Mouse (Mus musculus): ENCODE data around the gene Plekhm2.

Gene Plekhm2

DNA sequence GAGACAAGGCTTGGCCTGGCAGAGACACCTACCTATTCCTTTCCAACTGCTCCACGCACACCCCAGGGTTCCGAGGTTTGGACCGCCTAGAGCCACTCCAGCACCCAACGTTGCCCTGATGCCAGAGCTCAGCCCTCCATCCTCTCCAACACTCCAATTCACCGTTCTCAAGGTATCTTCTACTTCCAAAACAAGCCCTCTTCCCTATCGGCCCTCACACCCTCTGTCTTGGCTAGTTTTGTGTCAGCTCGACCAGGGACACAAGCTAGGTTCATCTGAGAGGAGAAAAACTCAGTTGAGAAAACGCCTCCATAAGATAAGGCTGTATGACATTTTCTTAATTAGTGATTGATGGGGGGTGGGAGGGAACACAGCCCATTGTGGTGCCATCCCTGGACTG lies at the start of gene Plekhm2:
Plekhm2 (minus strand) TSS at position 101 of the 400 bp plus-strand sequence.
- WGBS = 49% methylated on average over 8 of the region's 8 CpGs

- 87% methylated on average over 5 of the region's 5 CpGs for WGBS
Observed at GRCm38 (mm10) chr4:141713598-141714142, 49.0 kb upstream of the Plekhm2 start.

GRCm38 (mm10) chr4:141711250-141711649 lies 46.6 kb upstream of the Plekhm2 start:
- WGBS = 77% methylated on average over 1 of the region's 1 CpGs

GRCm38 (mm10) chr4:141708971-141709370 lies 44.3 kb upstream of the Plekhm2 start:
- WGBS = 77% methylated on average over 2 of the region's 2 CpGs

GRCm38 (mm10) chr4:141708005-141708404 lies 43.3 kb upstream of the Plekhm2 start:
- 87% methylated on average over 7 of the region's 7 CpGs for WGBS

GRCm38 (mm10) chr4:141705331-141705730 lies 40.6 kb upstream of the Plekhm2 start:
- 44% methylated on average over 4 of the region's 4 CpGs for WGBS

DNA sequence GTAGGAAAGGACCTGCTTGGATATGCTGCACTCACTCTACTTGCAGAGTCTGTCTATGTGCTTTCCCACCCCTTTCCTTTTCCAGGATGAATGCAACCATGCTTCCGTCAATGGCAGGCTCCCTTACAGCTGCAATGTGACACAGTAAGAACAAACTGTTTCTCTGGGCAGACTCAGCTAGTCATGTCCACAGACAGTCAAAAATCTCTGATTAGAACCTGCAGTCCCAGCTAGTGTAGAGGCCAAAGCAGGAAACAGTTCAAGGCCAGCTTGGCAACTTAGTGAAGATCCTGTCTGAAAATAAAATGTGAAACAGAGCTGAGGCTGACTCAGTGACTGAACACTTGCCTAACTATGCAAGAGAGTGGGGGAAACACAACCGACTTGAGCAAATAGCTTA lies 39.9 kb upstream of the Plekhm2 start:
- WGBS = 56% methylated on average over 2 of the region's 2 CpGs

DNA sequence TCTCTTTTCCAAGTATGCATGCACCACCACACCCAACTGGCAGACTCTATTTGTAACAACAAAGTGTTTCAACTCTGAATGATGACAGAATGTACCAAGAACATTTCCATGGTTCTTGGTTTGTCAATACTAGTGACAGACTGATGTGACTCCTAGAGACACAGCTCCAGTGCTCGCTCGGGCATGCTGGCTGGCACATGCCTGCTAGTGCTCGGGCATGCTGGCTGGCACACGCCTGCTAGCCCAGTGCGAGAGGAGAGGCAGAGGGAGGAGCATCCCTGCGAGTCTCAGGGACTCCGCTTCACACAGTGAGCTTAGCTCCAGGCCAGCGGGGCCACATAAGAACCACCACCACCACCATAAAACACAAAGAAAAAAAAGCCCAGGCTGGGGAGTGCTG lies 30.0 kb upstream of the Plekhm2 start:
- WGBS = 73% methylated on average over 8 of the region's 8 CpGs

- 93% methylated on average over 8 of the region's 8 CpGs for WGBS
Observed at GRCm38 (mm10) chr4:141688505-141688904, 23.8 kb upstream of the Plekhm2 start.

DNA sequence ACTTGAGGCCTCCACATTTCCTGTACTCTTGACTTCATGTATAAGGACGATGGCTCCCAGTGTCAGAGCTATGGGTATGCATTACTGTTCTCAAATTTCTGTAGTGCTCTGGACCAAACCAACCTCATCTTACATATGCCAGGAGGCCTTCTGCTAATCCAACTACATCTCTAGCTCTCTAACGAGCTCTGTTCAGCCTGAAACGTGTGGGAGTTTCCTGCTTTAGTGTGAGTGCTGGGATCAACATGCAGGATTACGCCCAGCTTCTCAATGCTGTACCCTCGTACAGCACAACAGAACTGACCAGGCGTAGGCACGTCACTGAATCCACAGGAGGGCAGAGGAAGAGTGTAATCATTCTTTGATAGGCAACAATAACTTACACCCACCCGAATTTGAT lies 21.8 kb upstream of the Plekhm2 start:
- 48% methylated on average over 8 of the region's 8 CpGs for WGBS

DNA sequence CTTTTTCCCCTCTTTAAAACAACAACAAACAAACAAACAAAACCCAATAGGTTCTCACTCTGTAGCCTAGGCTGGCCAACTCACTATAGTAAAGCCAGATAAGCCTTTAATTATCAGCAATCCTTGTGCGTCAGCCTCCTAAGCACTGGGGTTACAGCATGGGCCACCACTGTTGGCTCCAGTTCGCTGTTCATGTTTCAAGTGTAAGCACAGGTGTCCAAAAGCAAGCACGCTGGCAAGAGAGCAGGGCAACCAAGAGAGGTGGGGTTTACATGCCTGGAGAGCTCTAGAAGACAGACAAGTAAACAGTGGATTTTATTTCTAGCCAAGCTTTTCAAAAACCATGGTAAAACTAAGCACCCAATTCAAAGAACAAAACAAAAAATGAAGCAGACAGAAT lies 21.4 kb upstream of the Plekhm2 start:
- WGBS = 86% methylated on average over 3 of the region's 3 CpGs

- WGBS = 95% methylated on average over 6 of the region's 6 CpGs
Observed at GRCm38 (mm10) chr4:141685499-141685898, 20.8 kb upstream of the Plekhm2 start, which contains the start of gene Rsc1a1. Gene Rsc1a1, minus strand, starts transcription at chr4:141685599.

DNA sequence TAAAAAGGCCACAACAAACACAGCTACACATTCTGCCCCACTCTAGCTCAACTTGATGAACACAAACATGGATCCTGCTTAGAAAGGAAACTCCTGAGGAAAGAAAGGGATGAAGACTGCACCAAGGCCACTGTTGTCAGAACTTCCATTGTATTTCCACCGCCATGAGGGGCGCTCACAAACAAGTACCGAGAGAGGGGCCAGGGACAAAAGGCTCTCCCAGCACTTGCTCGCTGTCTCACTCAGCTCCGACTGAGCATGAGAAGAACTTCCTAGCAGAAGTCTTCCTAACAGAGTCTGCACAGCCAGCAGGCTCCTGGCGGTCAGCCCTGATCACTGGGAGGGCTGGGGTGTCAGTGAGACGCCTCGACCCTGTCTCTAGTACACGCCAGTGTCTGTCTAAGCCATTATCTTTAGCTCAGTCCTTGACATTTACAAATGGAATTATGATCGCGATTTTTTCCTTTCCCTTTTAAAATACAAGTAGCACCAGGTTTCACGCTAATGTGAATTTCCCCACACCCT lies 18.1 kb upstream of the Plekhm2 start:
- WGBS = 66% methylated on average over 12 of the region's 12 CpGs

- 54% methylated on average over 7 of the region's 7 CpGs for WGBS
Observed at GRCm38 (mm10) chr4:141681767-141682166, 17.1 kb upstream of the Plekhm2 start.

- WGBS = 78% methylated on average over 12 of the region's 12 CpGs
Observed at GRCm38 (mm10) chr4:141680892-141681291, 16.2 kb upstream of the Plekhm2 start.

GRCm38 (mm10) chr4:141679016-141679415 lies 14.3 kb upstream of the Plekhm2 start:
- 89% methylated on average over 2 of the region's 2 CpGs for WGBS

- WGBS = 80% methylated on average over 5 of the region's 5 CpGs
Observed at GRCm38 (mm10) chr4:141676462-141676979, 11.8 kb upstream of the Plekhm2 start.

GRCm38 (mm10) chr4:141672325-141672724 lies 7.6 kb upstream of the Plekhm2 start:
- WGBS = 83% methylated on average over 13 of the region's 13 CpGs

- 55% methylated on average over 4 of the region's 4 CpGs for WGBS
Observed at GRCm38 (mm10) chr4:141671389-141671788, 6.7 kb upstream of the Plekhm2 start.

DNA sequence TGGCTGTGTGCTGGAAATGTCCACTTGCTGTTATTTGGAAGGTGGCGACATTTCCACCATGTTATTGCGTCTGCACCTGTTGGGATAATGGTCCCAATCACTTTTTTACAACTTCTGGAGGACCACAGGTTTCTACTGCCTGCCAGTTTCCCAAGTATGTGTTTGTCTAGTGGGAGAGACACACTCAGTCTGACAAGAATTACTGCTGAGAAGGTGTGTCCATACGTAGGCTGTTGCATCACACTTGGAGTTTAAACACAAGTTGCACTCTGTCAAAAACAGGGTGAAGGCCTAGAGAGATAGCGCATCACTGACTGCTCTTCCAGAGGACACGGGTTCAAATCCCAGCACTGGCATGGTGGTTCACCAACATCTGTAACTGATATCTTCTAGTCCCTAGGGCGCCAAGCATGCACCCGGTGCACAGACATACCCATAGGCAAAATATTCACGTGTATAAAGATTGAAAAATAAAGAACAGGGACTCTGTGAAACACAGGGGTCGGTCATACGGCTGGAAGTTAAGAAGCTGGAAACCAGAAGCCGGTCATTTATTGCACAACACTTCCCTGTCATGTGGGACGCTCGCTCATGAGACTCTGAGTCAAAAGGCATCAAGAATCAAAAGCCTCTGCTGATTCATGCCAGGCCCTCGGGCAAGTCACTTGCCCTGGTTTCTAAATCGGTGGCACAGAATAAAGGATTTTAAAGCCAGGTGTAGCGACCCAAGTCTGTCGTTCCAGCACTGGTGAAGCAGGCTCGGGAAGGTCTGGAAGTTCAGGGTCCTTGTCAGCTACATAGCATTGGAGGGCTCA lies 5.4 kb upstream of the Plekhm2 start:
- WGBS = 88% methylated on average over 18 of the region's 18 CpGs

- WGBS = 2% methylated on average over 60 of the region's 60 CpGs
Observed at GRCm38 (mm10) chr4:141664011-141664745, 521 bp downstream of the Plekhm2 start.
